Comparison of ENCODE assay signal across 19 mouse cellular contexts in genomic region chr7:38179896-38180295, GRCm38 (mm10). TPM values are rescaled to one million over a fixed set of nuclear protein-coding genes. Genes with fewer than 3 reads are reported as not detected.
A peak's percentile ranks its signal among the peaks of the same experiment; 100 is the strongest.
DNase-seq lines count a peak whose midpoint lies in the region; TF ChIP-seq lines count a peak whose summit lies in the region.
"Had no signal": no experiment of that assay in that cellular context is flagged by ENCODE, and none has a peak within 500 bp of the region (broad histone marks: within the 10 kb centered on the region; RNA-seq: fewer than 3 reads in every experiment).

No protein-coding gene starts in this region.

- H3K4me3 ChIP-seq in gastrocnemius, adult 2 months: no peak overlapping the region
- H3K4me3 ChIP-seq: embryonic facial prominence, embryonic 10.5 days; embryonic facial prominence, embryonic 12.5 days; forebrain, embryonic 13.5 days; forebrain, embryonic 15.5 days had no signal

- H3K27ac ChIP-seq in gastrocnemius, adult 2 months: no peak overlapping the region
- H3K27ac ChIP-seq: embryonic facial prominence, embryonic 10.5 days; embryonic facial prominence, embryonic 12.5 days; forebrain, embryonic 13.5 days; forebrain, embryonic 15.5 days had no signal

- intact Hi-C loops in gastrocnemius, adult 2 months (cut with DNase I): no loop called here
- intact Hi-C loops in gastrocnemius, postnatal 36 days (cut with DNase I): loop anchor here (5.0 kb wide), 1 partner anchor 578 kb away; no protein-coding TSS in a partner anchor

- DNase-seq in gastrocnemius, adult 2 months: peak; percentile 13
- DNase-seq in gastrocnemius, postnatal 36 days: no peak
- DNase-seq in 3T3-L1 (ENCODE audit: low read depth, low spot score): peak; percentile 51
- DNase-seq in Muller cell, postnatal 12 days (ENCODE audit: inconsistent ontology term): peak; percentile 50
- peak; percentile 58 for DNase-seq in adipocyte (ENCODE audit: low spot score)
- DNase-seq in right cerebral cortex, postnatal 14 days: no peak
- DNase-seq in adrenal gland, postnatal 4 days (ENCODE audit: low spot score in 2 of 2): no peak
- DNase-seq in adrenal gland, postnatal 36 days: no peak
- DNase-seq: adrenal gland, adult 2 months; adrenal gland, postnatal 10 days; cerebellum, adult 11-12 months; cerebellum, adult 2 months; cerebellum, postnatal 10 days; cerebellum, postnatal 25 days; forebrain, postnatal 0 days had no signal

- no peak for TF ChIP-seq CTCF in gastrocnemius, adult 2 months (IDR thresholded peaks at IDR 0.05)

RNA-seq across cellular contexts. Expression of gene 1600014C10Rik, which starts 3.1 kb away (rescaled TPM):
- total RNA-seq in gastrocnemius, adult 2 months (2021): 10 to 100 TPM; 23.4 to 31.9 TPM
- total RNA-seq in gastrocnemius, postnatal 36 days (2021): 10 to 100 TPM; 22.1 to 23.9 TPM
- 10 to 100 TPM; 22.0 to 36.5 TPM for total RNA-seq in adrenal gland, postnatal 4 days (2021)
- total RNA-seq in adrenal gland, postnatal 36 days (2021): 10 to 100 TPM; 34.2 to 43.7 TPM

RNA-seq across cellular contexts. Expression of gene Plekhf1, which starts 47.9 kb away (rescaled TPM):
- total RNA-seq in gastrocnemius, adult 2 months (2021): 10 to 100 TPM in 1 of 2 experiments, 1 to 10 TPM in 1; 6.6 to 15.0 TPM
- total RNA-seq in gastrocnemius, postnatal 36 days (2021): 1 to 10 TPM; 5.6 to 6.0 TPM
- 1 to 10 TPM; 2.7 to 3.0 TPM for total RNA-seq in adrenal gland, postnatal 4 days (2021)
- total RNA-seq in adrenal gland, postnatal 36 days (2021): 1 to 10 TPM; 2.6 to 4.2 TPM

Comparison
In these comparisons a context has a peak if more than half of its experiments do, and no peak if none do; other contexts are left out.
1. DNase-seq: peak in gastrocnemius, adult 2 months (single experiment), 3T3-L1 (single experiment), Muller cell, postnatal 12 days (single experiment) and adipocyte (single experiment); none in gastrocnemius, postnatal 36 days (0 of 2), right cerebral cortex, postnatal 14 days (single experiment), adrenal gland, postnatal 4 days (0 of 2) and adrenal gland, postnatal 36 days (0 of 2).